Mouse (Mus musculus): ENCODE measurements around the gene Arhgef2. TPM values are rescaled to one million over a fixed set of nuclear protein-coding genes. Genes with fewer than 3 reads are reported as not detected.

Gene Arhgef2
- polyA plus RNA-seq, 1 experiment = 154 TPM

DNA sequence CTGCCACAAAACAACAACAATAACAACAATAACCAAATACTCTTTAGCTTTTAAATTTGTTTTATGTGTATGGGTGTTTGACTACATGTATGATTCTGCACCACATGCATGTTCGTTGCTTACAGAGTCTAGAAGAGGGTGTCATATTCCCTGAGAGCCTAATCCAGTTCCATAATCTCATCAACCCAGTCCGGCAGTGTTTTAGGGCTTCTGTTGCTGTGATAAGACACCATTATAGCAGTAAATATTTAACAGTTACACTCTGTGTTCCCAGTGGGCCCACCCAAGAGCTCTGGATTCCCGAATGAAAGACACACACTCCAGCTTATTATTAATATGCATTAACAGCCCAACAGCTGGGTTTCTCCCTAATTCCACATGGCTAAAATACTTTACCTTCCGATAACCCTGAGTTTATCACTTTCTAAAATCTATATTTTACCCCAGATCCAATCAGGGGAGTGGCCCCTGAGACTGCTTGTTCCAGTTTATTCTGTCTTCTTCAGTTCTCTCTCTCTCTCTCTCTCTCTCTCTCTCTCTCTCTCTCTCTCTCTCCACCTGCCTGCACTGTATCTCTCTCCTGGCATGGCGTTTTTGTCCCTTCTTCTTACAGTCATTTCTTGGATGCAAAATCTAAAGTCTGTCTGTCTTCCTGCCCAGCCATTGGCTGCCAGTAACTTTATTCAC is 52.8 kb downstream of the Arhgef2 start:
- no peak for TF ChIP-seq CTCF (IDR thresholded peaks at IDR 0.05; ENCODE audit: low read depth, low read length)
- TF ChIP-seq POLR2A (IDR thresholded peaks at IDR 0.05; ENCODE audit: borderline replicate concordance, low read depth, low read length) = no peak
- Histone ChIP-seq H3K4me3 (ENCODE audit: insufficient read depth, low read length) (no peak overlapping the region), H3K4me1 (ENCODE audit: control insufficient read depth, insufficient read depth, low read length) (peaks cover 10% of the 10 kb centered on the region), H3K27ac (ENCODE audit: insufficient read depth, low read depth, low read length) (no peak overlapping the region)

DNA sequence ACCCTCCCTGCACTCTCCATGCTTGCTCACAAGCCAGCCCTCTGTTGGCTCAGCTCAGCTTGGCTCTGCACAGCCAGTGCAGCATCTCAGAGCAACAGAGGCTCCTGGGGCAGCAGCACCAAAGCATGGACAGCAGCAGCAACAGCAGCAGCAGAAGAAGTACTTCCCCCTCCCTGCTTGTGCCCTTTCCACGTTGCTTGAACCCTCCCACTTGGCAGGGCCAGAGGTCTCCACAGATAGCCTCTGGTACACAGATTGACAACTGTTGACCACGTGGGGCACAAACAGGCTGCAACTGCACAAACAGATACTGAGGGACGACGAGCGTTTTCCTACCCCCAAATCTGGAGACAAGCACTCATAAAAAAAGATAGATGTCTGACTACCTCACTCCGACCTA is 54.0 kb downstream of the Arhgef2 start:
- TF ChIP-seq POLR2A (IDR thresholded peaks at IDR 0.05; ENCODE audit: borderline replicate concordance, low read depth, low read length) = no peak
- TF ChIP-seq CTCF (IDR thresholded peaks at IDR 0.05; ENCODE audit: low read depth, low read length) = no peak
- no peak overlapping the region for H3K4me3 ChIP-seq (ENCODE audit: insufficient read depth, low read length)

GRCm38 (mm10) chr3:88664095-88664494 is 58.3 kb downstream of the Arhgef2 start:
- no peak overlapping the region for H3K4me3 ChIP-seq (ENCODE audit: insufficient read depth, low read length)
- TF ChIP-seq POLR2A (IDR thresholded peaks at IDR 0.05; ENCODE audit: borderline replicate concordance, low read depth, low read length) (no peak), CTCF (IDR thresholded peaks at IDR 0.05; ENCODE audit: low read depth, low read length) (no peak)
- peaks cover 7% of the 10 kb centered on the region for H3K4me1 ChIP-seq (ENCODE audit: control insufficient read depth, insufficient read depth, low read length)
- H3K27ac ChIP-seq (ENCODE audit: insufficient read depth, low read depth, low read length) = no peak overlapping the region

More for the DNA sequence above, 54.0 kb downstream of the Arhgef2 start:
- H3K4me1 ChIP-seq (ENCODE audit: control insufficient read depth, insufficient read depth, low read length) = peaks cover 12% of the 10 kb centered on the region
- H3K27ac ChIP-seq (ENCODE audit: insufficient read depth, low read depth, low read length) = no peak overlapping the region

DNA sequence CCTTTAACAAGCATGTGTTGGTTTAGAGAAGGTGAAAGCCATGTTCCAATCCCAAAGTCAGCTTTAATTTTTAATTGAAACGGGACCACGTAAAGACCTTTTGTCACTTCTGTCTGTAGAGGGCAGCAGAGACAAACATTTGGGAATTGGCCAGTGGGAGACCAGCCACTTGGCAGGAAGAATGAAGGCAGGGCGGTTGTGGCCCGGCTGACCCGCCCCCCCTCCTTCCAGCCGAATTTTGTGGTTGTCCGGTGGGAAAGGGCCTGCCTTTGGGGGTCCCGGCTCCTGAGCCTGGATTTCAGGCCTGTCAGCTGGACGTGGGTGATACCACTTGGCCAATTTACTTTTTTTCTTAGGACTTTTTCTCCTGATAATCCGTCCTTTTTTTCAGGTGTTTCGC is 71.6 kb downstream of the Arhgef2 start:
- peak overlapping the region; percentile 21; the same call in 1 of the 2 replicates for H3K4me3 ChIP-seq (ENCODE audit: insufficient read depth, low read length)
- TF ChIP-seq CTCF (IDR thresholded peaks at IDR 0.05; ENCODE audit: low read depth, low read length) (no peak), POLR2A (IDR thresholded peaks at IDR 0.05; ENCODE audit: borderline replicate concordance, low read depth, low read length) (no peak)
- H3K4me1 ChIP-seq (ENCODE audit: control insufficient read depth, insufficient read depth, low read length) = no peaks in the 10 kb centered on the region
- H3K27ac ChIP-seq (ENCODE audit: insufficient read depth, low read depth, low read length) = no peak overlapping the region

DNA sequence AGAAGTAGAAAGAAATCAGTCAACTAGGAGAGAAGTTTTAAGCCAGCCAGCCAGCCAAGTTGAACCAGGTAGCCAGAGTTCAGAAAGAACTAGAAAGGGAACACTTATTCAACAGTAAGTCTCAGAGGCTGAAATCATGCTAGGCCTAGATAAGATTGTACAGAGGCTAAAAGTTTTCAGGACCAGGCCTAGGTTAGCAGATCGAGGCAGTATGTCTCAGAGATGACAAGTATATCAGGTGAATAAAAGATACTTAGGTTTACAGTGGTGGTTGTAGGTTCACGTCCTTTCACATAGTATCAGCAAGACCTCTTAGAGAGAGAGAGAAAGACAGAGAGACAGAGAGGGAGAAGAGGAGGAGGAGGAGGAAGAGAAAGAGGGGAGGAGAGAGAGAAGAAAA is 78.0 kb downstream of the Arhgef2 start:
- H3K4me1 ChIP-seq (ENCODE audit: control insufficient read depth, insufficient read depth, low read length) = peaks cover 9% of the 10 kb centered on the region
- H3K4me3 ChIP-seq (ENCODE audit: insufficient read depth, low read length) = no peak overlapping the region
- no peak for TF ChIP-seq POLR2A (IDR thresholded peaks at IDR 0.05; ENCODE audit: borderline replicate concordance, low read depth, low read length)
- no peak for TF ChIP-seq CTCF (IDR thresholded peaks at IDR 0.05; ENCODE audit: low read depth, low read length)
- H3K27ac ChIP-seq (ENCODE audit: insufficient read depth, low read depth, low read length) = no peak overlapping the region

DNA sequence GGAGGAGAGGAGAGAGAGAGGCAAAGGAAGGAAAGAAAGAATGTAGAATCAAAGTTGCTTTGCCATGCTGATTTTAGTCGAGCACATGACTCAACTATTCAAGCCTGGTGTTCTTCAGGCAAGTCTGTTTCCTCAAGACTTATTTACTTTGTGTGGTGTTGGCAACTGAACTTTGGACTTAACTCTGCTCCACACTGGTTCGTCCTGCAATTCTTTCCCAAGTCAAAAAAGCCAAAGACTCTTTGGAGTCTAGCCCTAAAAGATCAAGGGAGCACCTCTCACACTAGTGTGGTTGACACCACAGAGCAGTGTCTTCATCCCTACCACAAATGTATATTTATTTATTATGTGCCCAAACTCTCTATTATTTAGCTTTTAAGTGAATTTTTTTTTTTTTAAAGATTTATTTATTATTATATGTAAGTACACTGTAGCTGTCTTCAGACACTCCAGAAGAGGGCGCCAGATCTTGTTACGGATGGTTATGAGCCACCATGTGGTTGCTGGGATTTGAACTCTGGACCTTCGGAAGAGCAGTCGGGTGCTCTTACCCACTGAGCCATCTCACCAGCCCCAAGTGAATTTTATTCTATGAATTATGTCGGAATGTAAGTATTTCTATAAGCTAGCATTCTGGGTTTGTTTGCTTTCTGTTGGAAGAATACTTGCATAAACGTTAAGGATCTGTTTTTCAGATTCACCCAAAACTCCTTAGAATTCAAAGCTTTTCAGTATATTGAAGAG is 78.6 kb downstream of the Arhgef2 start:
- TF ChIP-seq POLR2A (IDR thresholded peaks at IDR 0.05; ENCODE audit: borderline replicate concordance, low read depth, low read length) (no peak), CTCF (IDR thresholded peaks at IDR 0.05; ENCODE audit: low read depth, low read length) (no peak)
- Histone ChIP-seq H3K4me3 (ENCODE audit: insufficient read depth, low read length) (peak overlapping the region; percentile 89), H3K4me1 (ENCODE audit: control insufficient read depth, insufficient read depth, low read length) (peaks cover 9% of the 10 kb centered on the region), H3K27ac (ENCODE audit: insufficient read depth, low read depth, low read length) (peak overlapping the region; percentile 88)

GRCm38 (mm10) chr3:88684980-88685941 is 79.5 kb downstream of the Arhgef2 start, which contains the start of gene Khdc4:
TSS of gene Khdc4 (plus strand) at chr3:88685803.
- no peak for TF ChIP-seq POLR2A (IDR thresholded peaks at IDR 0.05; ENCODE audit: borderline replicate concordance, low read depth, low read length)
- TF ChIP-seq CTCF (IDR thresholded peaks at IDR 0.05; ENCODE audit: low read depth, low read length) = no peak
- Histone ChIP-seq H3K4me3 (ENCODE audit: insufficient read depth, low read length) (peak within 1 kb of the TSS; percentile 89), H3K27ac (ENCODE audit: insufficient read depth, low read depth, low read length) (peak within 1 kb of the TSS; percentile 88), H3K4me1 (ENCODE audit: control insufficient read depth, insufficient read depth, low read length) (peaks cover 9% of the 10 kb centered on the region)

DNA sequence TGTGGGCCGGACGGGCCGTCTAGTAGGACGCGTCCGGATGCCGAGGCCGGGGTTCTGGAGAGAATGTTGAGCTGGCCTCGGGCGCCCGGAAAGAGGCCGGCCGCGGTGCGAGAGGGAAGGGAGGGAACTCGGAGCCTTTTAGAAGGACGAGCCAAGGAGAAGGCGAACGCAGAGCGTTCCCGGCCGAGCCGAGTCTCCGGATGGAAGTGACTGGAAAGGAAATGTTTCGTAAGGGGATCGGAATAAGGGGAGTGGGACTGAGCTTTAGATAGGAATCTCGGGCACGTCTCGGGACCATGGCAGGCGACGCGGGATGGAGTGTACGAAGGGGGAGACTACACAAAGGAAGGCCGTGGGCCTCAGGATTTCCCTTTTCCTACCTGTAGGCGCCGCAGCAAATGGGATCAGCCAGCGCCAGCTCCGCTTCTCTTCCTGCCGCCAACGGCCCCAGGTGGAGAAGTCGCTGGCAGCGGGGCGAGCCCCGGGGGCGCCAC is 80.2 kb downstream of the Arhgef2 start:
- H3K4me1 ChIP-seq (ENCODE audit: control insufficient read depth, insufficient read depth, low read length) = peaks cover 9% of the 10 kb centered on the region
- H3K4me3 ChIP-seq (ENCODE audit: insufficient read depth, low read length) = peak overlapping the region; percentile 89
- TF ChIP-seq CTCF (IDR thresholded peaks at IDR 0.05; ENCODE audit: low read depth, low read length) = no peak; the same call in 1 of the 2 replicates
- no peak for TF ChIP-seq POLR2A (IDR thresholded peaks at IDR 0.05; ENCODE audit: borderline replicate concordance, low read depth, low read length)
- H3K27ac ChIP-seq (ENCODE audit: insufficient read depth, low read depth, low read length) = peak overlapping the region; percentile 88
